Mouse (Mus musculus): ENCODE results near the gene Rbbp8nl.

GRCm38 (mm10) chr2:180292906-180293305 is 3.2 kb upstream of the Rbbp8nl start:
- no peak for TF ChIP-seq CTCF (IDR thresholded peaks at IDR 0.05)
- no peak for TF ChIP-seq POLR2A (IDR thresholded peaks at IDR 0.05; ENCODE audit: insufficient read depth, low read depth, low read length)
- TF ChIP-seq EP300 (IDR thresholded peaks at IDR 0.05; ENCODE audit: insufficient read depth, low read depth, low read length) = no peak
